Mouse (Mus musculus) midbrain, embryonic 13.5 days (tissue): ENCODE measurements at regions not wholly inside any gene's neighbourhood (a gene's known extent, or its start where the extent isn't known, plus 50 kb on each side); places are given as distances from the start of the nearest gene placed in this dataset.

Experiments used
- ATAC-seq: fragments of 200-750 bp; cut with Nextera tagmentation; 2 replicates; pipeline ENCODE4 v1.8.0; 2017; ENCODE audit warnings: mild to moderate bottlenecking, moderate TSS enrichment, moderate library complexity
- H3K27ac ChIP-seq: fragments of 300-500 bp; sonication (generic); 2 replicates; pipeline ENCODE4 v1.5.1; 2015; ENCODE audit warnings: inconsistent platforms, mild to moderate bottlenecking, moderate library complexity
- H3K27me3 ChIP-seq: fragments of 300-500 bp; sonication (generic); 2 replicates; pipeline ENCODE4 v1.6.1; 2015; ENCODE audit warnings: mild to moderate bottlenecking, inconsistent platforms
- H3K36me3 ChIP-seq: fragments of 300-500 bp; sonication (generic); 2 replicates; pipeline ENCODE4 v1.6.1; 2015; ENCODE audit warnings: mild to moderate bottlenecking, inconsistent platforms
- H3K4me1 ChIP-seq: fragments of 300-500 bp; sonication (generic); replicated peaks from 2 replicates; pipeline ENCODE4 v1.6.1; 2015; ENCODE audit warnings: inconsistent platforms
- H3K4me2 ChIP-seq: fragments of 300-500 bp; sonication (generic); replicated peaks from 2 replicates; pipeline ENCODE4 v1.6.1; 2015; ENCODE audit warnings: moderate library complexity, mild to moderate bottlenecking, inconsistent platforms
- H3K4me3 ChIP-seq: fragments of 300-500 bp; sonication (generic); replicated peaks from 2 replicates; pipeline ENCODE4 v1.5.1; 2015; ENCODE audit warnings: mild to moderate bottlenecking, inconsistent platforms
- H3K9ac ChIP-seq: fragments of 300-500 bp; sonication (generic); replicated peaks from 2 replicates; pipeline ENCODE4 v1.6.1; 2015; ENCODE audit warnings: mild to moderate bottlenecking, inconsistent platforms
- H3K9me3 ChIP-seq: fragments of 300-500 bp; sonication (generic); 2 replicates; pipeline ENCODE4 v1.6.1; 2016; ENCODE audit warnings: mild to moderate bottlenecking, inconsistent platforms
- WGBS: fragments of 180-500 bp; shearing (Covaris S2); methylation state at CpG from one replicate; pipeline ENCODE4 v1.1.7; 2015; 5-methylcytosine and 5-hydroxymethylcytosine counted together

GRCm38 (mm10) chr12:26796367-26796766 lies 327.4 kb downstream of the Cmpk2 start:
- H3K9ac ChIP-seq = no peak overlapping the region
- H3K27ac ChIP-seq = peak overlapping the region; percentile 71
- no peaks in the 10 kb centered on the region for H3K36me3 ChIP-seq
- no peak for ATAC-seq
- H3K4me3 ChIP-seq = no peak overlapping the region
- H3K4me1 ChIP-seq = peaks cover 17% of the 10 kb centered on the region
- H3K27me3 ChIP-seq = no peaks in the 10 kb centered on the region
- WGBS = 21% methylated on average over 2 of the region's 2 CpGs
- no peaks in the 10 kb centered on the region for H3K9me3 ChIP-seq
- no peak overlapping the region for H3K4me2 ChIP-seq

GRCm38 (mm10) chr12:26789336-26789846 lies 320.4 kb downstream of the Cmpk2 start:
- no peak overlapping the region for H3K4me3 ChIP-seq
- H3K9me3 ChIP-seq = no peaks in the 10 kb centered on the region
- 81% methylated on average over 10 of the region's 10 CpGs for WGBS
- ATAC-seq = no peak
- no peak overlapping the region for H3K27ac ChIP-seq
- H3K36me3 ChIP-seq = no peaks in the 10 kb centered on the region
- no peak overlapping the region for H3K4me2 ChIP-seq
- H3K9ac ChIP-seq = no peak overlapping the region
- H3K27me3 ChIP-seq = no peaks in the 10 kb centered on the region
- no peaks in the 10 kb centered on the region for H3K4me1 ChIP-seq

- Histone ChIP-seq H3K9me3 (no peaks in the 10 kb centered on the region), H3K36me3 (no peaks in the 10 kb centered on the region), H3K4me1 (no peaks in the 10 kb centered on the region), H3K9ac (no peak overlapping the region), H3K4me2 (no peak overlapping the region), H3K27me3 (no peaks in the 10 kb centered on the region), H3K4me3 (no peak overlapping the region), H3K27ac (no peak overlapping the region)
- no peak for ATAC-seq
- 69% methylated on average over 2 of the region's 2 CpGs for WGBS
Observed at GRCm38 (mm10) chr12:26785550-26785949, 316.5 kb downstream of the Cmpk2 start.

DNA sequence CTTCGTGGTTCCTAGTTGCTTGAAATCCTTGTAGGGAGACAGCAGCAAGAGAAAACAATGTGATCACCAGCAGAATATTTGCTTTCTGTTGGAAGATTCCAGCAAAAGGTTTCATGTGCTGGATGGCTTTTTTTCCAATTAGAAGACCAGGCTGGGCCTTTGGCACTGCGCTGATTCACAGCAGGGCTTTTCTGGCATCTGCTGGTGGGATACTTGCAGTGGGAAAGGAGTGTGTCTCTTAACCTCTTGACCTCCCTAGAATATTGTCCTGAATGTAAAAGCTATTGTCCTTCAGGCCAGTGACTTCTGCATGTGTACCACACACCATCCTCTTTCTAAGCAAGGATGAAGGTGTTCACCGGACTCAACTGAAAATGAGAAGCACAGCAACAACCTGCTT lies 315.4 kb downstream of the Cmpk2 start:
- 93% methylated on average over 3 of the region's 3 CpGs for WGBS
- H3K4me1 ChIP-seq = no peaks in the 10 kb centered on the region

DNA sequence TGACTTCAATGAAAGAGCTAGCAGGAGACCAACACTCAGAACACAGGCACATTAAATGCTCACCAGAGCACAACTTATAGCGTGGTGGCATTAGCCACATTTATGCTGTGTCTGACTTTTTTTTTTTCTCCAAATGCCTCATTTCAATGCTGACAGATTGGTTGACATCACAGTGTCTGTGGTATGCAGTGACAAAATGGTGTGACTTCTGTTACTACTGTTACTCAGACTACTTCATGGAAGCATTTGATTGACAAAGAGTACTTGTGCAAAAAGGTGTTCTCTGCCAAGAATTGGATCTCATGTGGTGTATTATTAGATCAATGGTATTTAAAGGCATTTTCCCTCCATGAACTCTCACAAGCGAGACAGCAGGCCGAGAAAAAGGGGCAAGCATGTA lies 314.8 kb downstream of the Cmpk2 start:
- H3K27ac ChIP-seq = no peak overlapping the region
- no peak overlapping the region for H3K9ac ChIP-seq
- ATAC-seq = no peak
- H3K36me3 ChIP-seq = no peaks in the 10 kb centered on the region
- no peak overlapping the region for H3K4me2 ChIP-seq
- H3K4me1 ChIP-seq = peaks cover 2% of the 10 kb centered on the region
- whole genome bisulfite sequencing = 85% methylated on average over 3 of the region's 3 CpGs
- H3K27me3 ChIP-seq = no peaks in the 10 kb centered on the region
- no peaks in the 10 kb centered on the region for H3K9me3 ChIP-seq
- H3K4me3 ChIP-seq = no peak overlapping the region

More for the DNA sequence above, 315.4 kb downstream of the Cmpk2 start:
- ATAC-seq = no peak
- H3K4me2 ChIP-seq = no peak overlapping the region
- H3K4me3 ChIP-seq = no peak overlapping the region
- no peak overlapping the region for H3K27ac ChIP-seq
- H3K36me3 ChIP-seq = no peaks in the 10 kb centered on the region
- H3K9ac ChIP-seq = no peak overlapping the region
- H3K9me3 ChIP-seq = no peaks in the 10 kb centered on the region
- H3K27me3 ChIP-seq = no peaks in the 10 kb centered on the region

DNA sequence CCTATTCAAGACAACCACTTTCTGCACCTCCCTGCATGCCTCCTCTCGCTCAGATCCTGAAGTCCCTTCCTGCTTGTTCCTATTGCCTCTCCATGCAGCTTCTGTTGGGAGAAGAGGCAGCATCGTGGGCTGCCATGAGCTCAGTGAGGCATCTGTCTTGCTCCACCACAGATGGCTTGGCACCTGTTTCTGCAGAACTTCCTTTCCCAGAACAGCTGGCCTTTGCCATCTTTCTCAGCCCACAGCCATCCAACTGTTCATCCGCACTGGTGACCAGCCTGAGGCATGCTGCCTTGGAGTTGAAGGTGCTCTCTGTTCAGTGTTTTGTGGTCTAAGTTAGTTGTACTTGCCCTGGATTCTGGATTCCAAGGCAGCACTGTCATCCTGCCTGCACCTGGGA lies 312.5 kb downstream of the Cmpk2 start:
- WGBS = 83% methylated on average over 3 of the region's 3 CpGs
- Histone ChIP-seq H3K9ac (no peak overlapping the region), H3K27me3 (no peaks in the 10 kb centered on the region), H3K36me3 (no peaks in the 10 kb centered on the region), H3K4me3 (no peak overlapping the region), H3K4me2 (no peak overlapping the region), H3K27ac (no peak overlapping the region), H3K9me3 (no peaks in the 10 kb centered on the region), H3K4me1 (peaks cover 6% of the 10 kb centered on the region)
- ATAC-seq = no peak

- Histone ChIP-seq H3K4me3 (no peak overlapping the region), H3K9me3 (no peaks in the 10 kb centered on the region), H3K4me1 (peaks cover 6% of the 10 kb centered on the region), H3K9ac (no peak overlapping the region), H3K27me3 (no peaks in the 10 kb centered on the region), H3K4me2 (no peak overlapping the region), H3K36me3 (no peaks in the 10 kb centered on the region), H3K27ac (peak overlapping the region; percentile 46; the same call in 1 of the 2 replicates)
- whole genome bisulfite sequencing = 29% methylated on average over 3 of the region's 3 CpGs
- ATAC-seq = peak; percentile 24; the same call in 1 of the 2 replicates
Observed at GRCm38 (mm10) chr12:26778796-26779195, 309.8 kb downstream of the Cmpk2 start.

GRCm38 (mm10) chr12:26776986-26777385 lies 308.0 kb downstream of the Cmpk2 start:
- WGBS = 91% methylated on average over 1 of the region's 1 CpGs
- Histone ChIP-seq H3K9ac (no peak overlapping the region), H3K27ac (no peak overlapping the region), H3K4me1 (peaks cover 6% of the 10 kb centered on the region), H3K27me3 (no peaks in the 10 kb centered on the region), H3K9me3 (no peaks in the 10 kb centered on the region), H3K4me3 (no peak overlapping the region), H3K36me3 (no peaks in the 10 kb centered on the region), H3K4me2 (no peak overlapping the region)
- ATAC-seq = no peak

GRCm38 (mm10) chr12:26774016-26774415 lies 305.0 kb downstream of the Cmpk2 start:
- Histone ChIP-seq H3K4me2 (no peak overlapping the region), H3K27me3 (no peaks in the 10 kb centered on the region), H3K36me3 (no peaks in the 10 kb centered on the region), H3K4me3 (no peak overlapping the region), H3K27ac (no peak overlapping the region), H3K9me3 (no peaks in the 10 kb centered on the region), H3K9ac (no peak overlapping the region), H3K4me1 (peaks cover 6% of the 10 kb centered on the region)
- no peak for ATAC-seq
- 90% methylated on average over 2 of the region's 2 CpGs for WGBS

- Histone ChIP-seq H3K4me3 (no peak overlapping the region), H3K4me1 (no peaks in the 10 kb centered on the region), H3K27ac (no peak overlapping the region), H3K4me2 (no peak overlapping the region), H3K9ac (no peak overlapping the region), H3K27me3 (no peaks in the 10 kb centered on the region), H3K36me3 (no peaks in the 10 kb centered on the region), H3K9me3 (no peaks in the 10 kb centered on the region)
- ATAC-seq = no peak
- 97% methylated on average over 1 of the region's 1 CpGs for WGBS
Observed at GRCm38 (mm10) chr12:26770753-26771583, 302.0 kb downstream of the Cmpk2 start.

- no peak for ATAC-seq
- H3K9me3 ChIP-seq = no peaks in the 10 kb centered on the region
- H3K4me1 ChIP-seq = no peaks in the 10 kb centered on the region
- WGBS = 91% methylated on average over 3 of the region's 3 CpGs
- H3K27me3 ChIP-seq = no peaks in the 10 kb centered on the region
- no peaks in the 10 kb centered on the region for H3K36me3 ChIP-seq
- H3K4me2 ChIP-seq = no peak overlapping the region
- H3K4me3 ChIP-seq = no peak overlapping the region
- H3K27ac ChIP-seq = no peak overlapping the region
- H3K9ac ChIP-seq = no peak overlapping the region
Observed at GRCm38 (mm10) chr12:26767551-26767950, 298.5 kb downstream of the Cmpk2 start.

DNA sequence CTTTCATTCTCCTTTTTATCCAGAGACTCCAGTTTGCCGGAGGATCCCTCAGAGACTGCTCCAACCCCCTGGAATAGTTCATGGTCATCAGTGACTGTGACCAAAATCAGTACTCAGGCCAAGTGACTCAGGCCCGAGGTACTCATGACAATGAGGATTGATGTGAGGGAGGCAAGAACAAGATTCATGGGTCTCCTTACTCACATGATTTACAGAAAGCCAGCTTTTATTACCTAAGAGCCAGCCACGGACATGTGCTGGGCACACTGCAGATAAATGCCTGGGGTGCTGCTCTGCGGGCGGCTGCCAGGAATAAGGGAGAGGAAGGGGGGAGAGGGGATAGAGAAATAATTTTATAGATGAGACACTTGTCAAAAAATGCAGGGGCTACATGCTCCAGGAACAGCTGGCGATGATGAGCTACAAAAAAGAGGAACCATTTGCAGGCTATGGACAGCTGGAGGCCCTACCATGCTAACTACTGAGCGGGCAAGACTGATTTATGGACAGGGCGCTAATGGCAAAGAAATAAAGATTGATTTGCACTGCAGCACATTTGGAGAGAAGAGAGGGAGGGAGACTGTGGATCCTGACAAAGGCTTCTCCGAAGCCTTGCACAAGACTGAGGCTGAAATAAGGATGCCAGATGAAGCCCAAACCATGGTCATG lies 289.8 kb downstream of the Cmpk2 start:
- no peak overlapping the region for H3K27ac ChIP-seq
- H3K4me2 ChIP-seq = no peak overlapping the region
- ATAC-seq = no peak
- 89% methylated on average over 9 of the region's 9 CpGs for WGBS
- no peaks in the 10 kb centered on the region for H3K36me3 ChIP-seq
- no peak overlapping the region for H3K9ac ChIP-seq
- no peaks in the 10 kb centered on the region for H3K27me3 ChIP-seq
- no peaks in the 10 kb centered on the region for H3K4me1 ChIP-seq
- no peaks in the 10 kb centered on the region for H3K9me3 ChIP-seq
- H3K4me3 ChIP-seq = no peak overlapping the region
